Mouse (Mus musculus) midbrain, embryonic 16.5 days (tissue): ENCODE data around the gene Slc6a17. TPM values are rescaled to one million over a fixed set of nuclear protein-coding genes. Genes with fewer than 3 reads are reported as not detected.

ENCODE experiments used
- ATAC-seq: fragments of 200-750 bp; cut with Nextera tagmentation; 2 replicates; pipeline ENCODE4 v1.8.0; 2017; ENCODE audit warnings: moderate TSS enrichment
- H3K27ac ChIP-seq: fragments of 300-500 bp; sonication (generic); 2 replicates; pipeline ENCODE4 v1.5.1; 2014; ENCODE audit warnings: mild to moderate bottlenecking, low read length, mixed read lengths
- H3K27me3 ChIP-seq: fragments of 300-500 bp; sonication (generic); 2 replicates; pipeline ENCODE4 v1.6.1; 2014; ENCODE audit warnings: low read depth, low read length, mixed read lengths; ENCODE audit not compliant: control insufficient read depth, insufficient read depth
- H3K36me3 ChIP-seq: fragments of 300-500 bp; sonication (generic); 2 replicates; pipeline ENCODE4 v1.6.1; 2014; ENCODE audit warnings: mild to moderate bottlenecking, low read length, moderate library complexity, mixed read lengths; ENCODE audit not compliant: control insufficient read depth, insufficient read depth
- H3K4me1 ChIP-seq: fragments of 300-500 bp; sonication (generic); 2 replicates; pipeline ENCODE4 v1.6.1; 2014; ENCODE audit warnings: mild to moderate bottlenecking, low read length, mixed read lengths; ENCODE audit not compliant: control insufficient read depth, insufficient read depth
- H3K4me2 ChIP-seq: fragments of 300-500 bp; sonication (generic); 2 replicates; pipeline ENCODE4 v1.6.1; 2014; ENCODE audit warnings: mild to moderate bottlenecking, low read length, mixed read lengths
- H3K4me3 ChIP-seq: fragments of 300-500 bp; sonication (generic); 2 replicates; pipeline ENCODE4 v1.5.1; 2014; ENCODE audit warnings: low read depth, mild to moderate bottlenecking, low read length, moderate library complexity, mixed read lengths
- H3K9ac ChIP-seq: fragments of 300-500 bp; sonication (generic); 2 replicates; pipeline ENCODE4 v1.6.1; 2014; ENCODE audit warnings: low read depth, low read length, mixed read lengths
- H3K9me3 ChIP-seq: fragments of 300-500 bp; sonication (generic); replicated peaks from 2 replicates; pipeline ENCODE4 v1.6.1; 2014; ENCODE audit warnings: mild to moderate bottlenecking, low read length, mixed read lengths; ENCODE audit not compliant: control insufficient read depth, poor library complexity, severe bottlenecking
- WGBS: fragments of 180-500 bp; shearing (Covaris S2); extraction: QIAGEN DNeasy Blood & Tissue Kit; methylation state at CpG from one replicate; pipeline ENCODE4 v1.1.7; 2014; 5-methylcytosine and 5-hydroxymethylcytosine counted together
- polyA plus RNA-seq: library from polyadenylated mRNA; unstranded; fragments of >200 nt; fragmentation: Nextera tagmentation; extraction: Ambion mirVana; gene quantifications from 2 replicates; pipeline ENCODE4 v1.2.1, GENCODE M21; 2015

Gene Slc6a17
- polyA plus RNA-seq, 1 experiment from 2014 or later, result 23.3 TPM

DNA sequence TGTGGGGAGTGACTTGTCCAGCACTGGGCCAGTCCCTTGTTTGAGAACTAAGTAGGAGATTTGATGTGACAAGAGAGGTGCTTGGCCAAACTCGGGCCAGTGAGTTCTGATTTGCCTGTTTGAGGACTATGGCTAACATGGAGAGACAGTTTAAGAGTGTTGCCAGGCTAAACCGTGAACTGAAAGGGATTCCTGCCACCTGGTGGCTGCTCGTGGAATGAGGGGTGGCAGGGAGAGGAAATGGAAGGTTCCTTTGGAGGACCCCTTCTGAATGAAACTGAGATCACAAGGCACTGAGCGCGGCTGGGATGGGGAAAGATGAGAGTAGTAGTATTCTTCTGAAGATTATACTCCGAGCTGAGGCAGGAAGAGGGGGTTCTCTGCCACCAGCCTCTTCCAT is 51.2 kb downstream of the Slc6a17 start:
- Histone ChIP-seq H3K9me3 (no peaks in the 10 kb centered on the region), H3K4me1 (no peaks in the 10 kb centered on the region), H3K4me2 (no peak overlapping the region), H3K36me3 (no peaks in the 10 kb centered on the region), H3K4me3 (no peak overlapping the region), H3K9ac (no peak overlapping the region), H3K27me3 (peaks cover 8% of the 10 kb centered on the region), H3K27ac (no peak overlapping the region)
- WGBS, result 2% methylated on average over 6 of the region's 6 CpGs
- ATAC-seq, result peak; percentile 40; the same call in 1 of the 2 replicates

- peaks cover 10% of the 10 kb centered on the region for H3K4me1 ChIP-seq
- H3K36me3 ChIP-seq, result no peaks in the 10 kb centered on the region
- H3K27ac ChIP-seq, result no peak overlapping the region
- H3K27me3 ChIP-seq, result peaks cover 28% of the 10 kb centered on the region
- no peak overlapping the region for H3K4me3 ChIP-seq
- no peaks in the 10 kb centered on the region for H3K9me3 ChIP-seq
- no peak overlapping the region for H3K9ac ChIP-seq
- H3K4me2 ChIP-seq, result no peak overlapping the region
- no peak for ATAC-seq
- WGBS, result 13% methylated on average over 5 of the region's 5 CpGs
These were observed 55.7 kb downstream of the Slc6a17 start for GRCm38 (mm10) chr3:107462160-107462559.

DNA sequence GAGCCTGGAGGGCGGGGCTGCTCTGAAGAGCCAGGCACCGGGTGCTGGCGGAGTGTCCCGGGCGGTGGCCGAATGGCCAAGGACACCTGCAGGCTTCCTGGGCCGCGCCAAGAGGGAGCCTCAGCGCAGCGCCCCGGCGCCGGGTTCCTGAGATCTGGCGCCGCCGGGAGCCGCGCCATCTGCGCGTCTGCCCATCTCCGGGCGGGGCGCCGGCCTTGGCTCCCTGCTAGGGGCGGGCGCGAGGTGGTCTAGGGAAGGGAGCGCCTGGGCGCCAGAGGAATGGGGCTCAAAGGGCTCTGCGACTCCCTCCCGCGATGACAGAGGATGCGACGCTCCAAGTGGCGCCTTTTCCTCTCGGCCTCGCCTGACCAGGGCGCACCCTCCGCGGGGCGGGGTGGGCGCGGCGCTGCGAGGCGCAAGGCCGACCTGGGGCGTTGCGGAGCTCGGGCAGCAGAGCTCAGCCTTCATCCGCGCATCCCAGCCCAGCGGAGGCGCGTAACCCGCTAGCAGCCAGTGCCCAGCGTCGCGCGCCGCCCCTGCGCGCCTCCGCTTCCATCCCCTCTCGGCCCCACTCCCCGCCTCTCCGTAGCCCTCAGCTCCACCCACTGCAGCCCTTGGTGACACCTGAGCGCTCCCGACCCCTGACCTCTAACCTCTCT is 57.9 kb downstream of the Slc6a17 start:
- Histone ChIP-seq H3K9me3 (no peaks in the 10 kb centered on the region), H3K9ac (peak overlapping the region; percentile 83), H3K4me1 (peaks cover 11% of the 10 kb centered on the region), H3K4me2 (peak overlapping the region; percentile 93), H3K27me3 (peaks cover 36% of the 10 kb centered on the region), H3K27ac (no peak overlapping the region), H3K4me3 (peak overlapping the region; percentile 66), H3K36me3 (no peaks in the 10 kb centered on the region)
- under 1% methylated on average over 62 of the region's 69 CpGs for WGBS
- ATAC-seq, result peak; percentile 72

- peaks cover 11% of the 10 kb centered on the region for H3K4me1 ChIP-seq
- no peaks in the 10 kb centered on the region for H3K9me3 ChIP-seq
- no peak within 1 kb of the TSS for H3K27ac ChIP-seq
- under 1% methylated on average over 66 of the region's 68 CpGs for WGBS
- peak; percentile 57 for ATAC-seq
- peaks cover 36% of the 10 kb centered on the region for H3K27me3 ChIP-seq
- peak within 1 kb of the TSS; percentile 66 for H3K4me3 ChIP-seq
- H3K36me3 ChIP-seq, result no peaks in the 10 kb centered on the region
- peak within 1 kb of the TSS; percentile 93 for H3K4me2 ChIP-seq
- peak within 1 kb of the TSS; percentile 83 for H3K9ac ChIP-seq
These were observed 58.5 kb downstream of the Slc6a17 start, which contains the start of gene Kcnc4 for GRCm38 (mm10) chr3:107459196-107459772. TSS of gene Kcnc4 (minus strand) at chr3:107459552.

DNA sequence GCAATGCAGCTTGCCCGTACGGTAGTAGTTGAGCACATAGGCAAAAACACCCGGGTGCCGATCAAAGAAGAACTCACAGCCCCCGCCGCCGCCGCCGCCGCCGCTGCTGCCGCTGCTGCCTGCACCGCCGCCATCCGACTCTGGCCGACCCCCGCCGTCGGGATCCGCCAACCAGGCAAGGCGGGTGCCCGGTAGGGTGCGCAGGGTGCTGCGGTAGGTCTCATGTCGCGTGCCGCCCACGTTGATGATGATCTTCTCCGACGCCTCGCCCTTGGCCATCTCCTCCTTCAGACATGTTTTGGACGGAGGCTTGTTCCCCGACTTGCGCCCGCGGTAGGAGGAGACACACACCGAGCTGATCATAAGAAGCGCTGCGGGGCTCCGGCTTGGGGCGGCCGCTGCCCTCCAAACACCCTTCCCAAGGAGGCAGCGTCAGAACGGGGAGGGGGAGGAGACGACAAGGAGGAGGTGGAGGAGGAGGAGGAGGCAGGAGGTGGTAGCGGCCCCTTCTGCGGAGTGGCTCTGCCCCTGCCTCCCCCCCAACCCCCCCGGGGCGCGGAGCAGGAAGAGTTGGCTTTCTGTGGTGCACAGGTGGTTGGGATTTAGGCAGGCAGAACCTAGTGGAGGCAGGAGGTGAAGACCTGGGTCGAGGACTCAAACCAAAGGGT is 59.2 kb downstream of the Slc6a17 start:
- H3K4me1 ChIP-seq, result peaks cover 11% of the 10 kb centered on the region
- no peak overlapping the region for H3K27ac ChIP-seq
- H3K9ac ChIP-seq, result peak overlapping the region; percentile 83
- peaks cover 36% of the 10 kb centered on the region for H3K27me3 ChIP-seq
- no peaks in the 10 kb centered on the region for H3K9me3 ChIP-seq
- no peak; the same call in 1 of the 2 replicates for ATAC-seq
- no peaks in the 10 kb centered on the region for H3K36me3 ChIP-seq
- WGBS, result 0% methylated on average over 46 of the region's 51 CpGs
- peak overlapping the region; percentile 66 for H3K4me3 ChIP-seq
- H3K4me2 ChIP-seq, result peak overlapping the region; percentile 93

DNA sequence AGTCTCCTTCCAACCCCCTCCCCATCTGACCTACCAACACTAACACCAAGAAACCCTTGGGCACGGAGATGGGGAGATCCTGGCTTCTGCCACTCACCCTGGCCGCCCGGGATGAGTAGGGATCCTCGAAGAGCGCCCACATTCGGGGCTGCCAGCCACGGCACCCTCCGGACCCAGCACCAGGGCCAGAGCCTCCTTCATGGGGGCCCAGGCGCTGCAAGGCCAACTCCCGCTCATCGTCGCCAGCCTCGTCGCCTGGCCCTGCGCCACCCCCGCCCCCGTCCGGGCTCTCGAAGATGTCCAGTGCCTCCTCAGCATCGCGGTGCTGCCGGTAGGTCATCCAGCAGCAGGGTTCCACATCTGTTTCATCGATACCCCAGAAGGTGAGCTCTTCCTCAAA is 59.7 kb downstream of the Slc6a17 start:
- H3K27me3 ChIP-seq, result peaks cover 34% of the 10 kb centered on the region
- H3K36me3 ChIP-seq, result no peaks in the 10 kb centered on the region
- peak overlapping the region; percentile 66 for H3K4me3 ChIP-seq
- H3K27ac ChIP-seq, result no peak overlapping the region
- peaks cover 11% of the 10 kb centered on the region for H3K4me1 ChIP-seq
- no peaks in the 10 kb centered on the region for H3K9me3 ChIP-seq
- 3% methylated on average over 20 of the region's 23 CpGs for WGBS
- peak overlapping the region; percentile 83 for H3K9ac ChIP-seq
- no peak for ATAC-seq
- H3K4me2 ChIP-seq, result peak overlapping the region; percentile 93

DNA sequence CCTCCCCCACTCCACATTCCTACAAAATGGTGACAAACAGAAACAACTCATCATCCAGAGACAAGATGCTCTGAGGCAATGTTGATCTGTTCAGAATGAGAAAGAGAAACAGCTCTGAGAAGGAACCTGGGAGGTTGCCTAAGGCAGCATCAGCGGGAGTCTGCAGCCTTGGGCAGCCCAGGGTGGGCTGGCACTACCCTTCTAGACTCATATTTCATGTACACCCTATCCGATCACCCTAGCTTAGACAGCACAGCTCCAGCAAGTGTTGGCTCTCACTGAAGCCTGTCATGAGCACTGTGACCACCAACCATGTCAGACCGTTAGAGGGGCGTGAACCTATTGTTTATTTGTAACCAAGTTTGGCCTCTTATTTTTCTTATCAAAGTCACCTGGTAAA is 63.5 kb downstream of the Slc6a17 start:
- Histone ChIP-seq H3K27me3 (peaks cover 16% of the 10 kb centered on the region), H3K4me2 (no peak overlapping the region), H3K9me3 (no peaks in the 10 kb centered on the region), H3K4me1 (peaks cover 11% of the 10 kb centered on the region), H3K4me3 (no peak overlapping the region), H3K36me3 (no peaks in the 10 kb centered on the region), H3K9ac (no peak overlapping the region), H3K27ac (no peak overlapping the region)
- 83% methylated on average over 4 of the region's 4 CpGs for WGBS
- no peak for ATAC-seq

DNA sequence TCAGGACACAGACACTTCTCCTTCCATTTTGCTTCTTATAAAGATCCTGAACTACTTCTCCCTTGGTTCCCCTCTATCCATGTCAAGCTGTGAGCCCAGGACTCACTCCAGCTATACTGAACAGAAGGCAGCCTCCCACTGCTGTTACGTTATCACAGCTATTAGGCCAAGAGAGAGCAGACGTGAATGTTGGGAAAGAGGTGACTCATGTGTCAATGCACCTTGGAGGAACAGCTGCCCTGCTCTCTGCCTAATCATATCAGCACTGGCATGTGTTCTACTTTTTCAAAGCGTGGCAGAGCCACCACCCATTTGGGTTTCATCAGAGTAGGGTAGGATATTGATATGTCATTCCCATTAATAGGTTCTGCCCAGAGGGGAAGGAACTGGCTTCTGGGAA is 71.0 kb downstream of the Slc6a17 start:
- ATAC-seq, result no peak
- 84% methylated on average over 3 of the region's 3 CpGs for WGBS
- no peaks in the 10 kb centered on the region for H3K4me1 ChIP-seq

DNA sequence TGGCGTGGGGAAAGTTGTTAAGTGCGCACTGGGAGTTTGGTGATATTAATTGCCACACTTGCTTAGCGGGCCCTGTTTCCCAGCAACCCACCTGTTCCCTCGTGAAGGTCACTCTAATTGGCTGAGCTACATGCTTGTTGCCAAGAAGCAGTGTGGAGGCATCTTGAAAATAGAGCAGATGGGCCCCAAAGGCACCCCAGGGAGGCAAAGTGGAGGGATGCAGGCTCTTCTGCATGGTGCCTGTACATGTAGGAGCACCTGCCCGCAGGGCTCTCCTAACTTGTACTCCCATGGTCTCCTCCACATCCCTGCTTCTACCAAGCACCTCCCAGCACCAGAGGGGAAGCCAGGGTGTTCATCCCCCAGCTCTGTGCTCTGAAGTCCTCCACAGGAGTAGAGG is 74.0 kb downstream of the Slc6a17 start:
- Histone ChIP-seq H3K27me3 (no peaks in the 10 kb centered on the region), H3K4me3 (no peak overlapping the region), H3K9me3 (no peaks in the 10 kb centered on the region), H3K4me1 (no peaks in the 10 kb centered on the region), H3K36me3 (peaks cover 2% of the 10 kb centered on the region), H3K4me2 (no peak overlapping the region), H3K9ac (no peak overlapping the region), H3K27ac (no peak overlapping the region)
- WGBS, result 83% methylated on average over 5 of the region's 5 CpGs
- ATAC-seq, result no peak

More for the DNA sequence above, 71.0 kb downstream of the Slc6a17 start:
- H3K4me3 ChIP-seq, result no peak overlapping the region
- no peak overlapping the region for H3K4me2 ChIP-seq
- no peak overlapping the region for H3K27ac ChIP-seq
- no peak overlapping the region for H3K9ac ChIP-seq
- H3K36me3 ChIP-seq, result no peaks in the 10 kb centered on the region
- no peaks in the 10 kb centered on the region for H3K9me3 ChIP-seq
- no peaks in the 10 kb centered on the region for H3K27me3 ChIP-seq
